Mouse (Mus musculus) gastrocnemius, adult 18-20 months (tissue): ENCODE measurements around the gene Tmc3. TPM values are rescaled to one million over a fixed set of nuclear protein-coding genes. Genes with fewer than 3 reads are reported as not detected.

Experiments
- DNase-seq: peaks from one replicate; pipeline ENCODE4 v3.0.0; 2021; ENCODE audit warnings: low spot score
- long read RNA-seq, 2 experiments: library from polyadenylated mRNA; stranded (forward); transcript quantifications; one replicate each; pipeline ENCODE4 v2.0.0; 2021
- total RNA-seq, 2 experiments: library from RNA; stranded (reverse); gene quantifications; 2 replicates each; pipeline ENCODE4 v1.2.3; 2021

Gene Tmc3
- total RNA-seq, result under 1 TPM; 0.02 to 0.07 TPM
- long read RNA-seq, experiment 1, result 0 reads
- long read RNA-seq, experiment 2, result 0 reads

DNA sequence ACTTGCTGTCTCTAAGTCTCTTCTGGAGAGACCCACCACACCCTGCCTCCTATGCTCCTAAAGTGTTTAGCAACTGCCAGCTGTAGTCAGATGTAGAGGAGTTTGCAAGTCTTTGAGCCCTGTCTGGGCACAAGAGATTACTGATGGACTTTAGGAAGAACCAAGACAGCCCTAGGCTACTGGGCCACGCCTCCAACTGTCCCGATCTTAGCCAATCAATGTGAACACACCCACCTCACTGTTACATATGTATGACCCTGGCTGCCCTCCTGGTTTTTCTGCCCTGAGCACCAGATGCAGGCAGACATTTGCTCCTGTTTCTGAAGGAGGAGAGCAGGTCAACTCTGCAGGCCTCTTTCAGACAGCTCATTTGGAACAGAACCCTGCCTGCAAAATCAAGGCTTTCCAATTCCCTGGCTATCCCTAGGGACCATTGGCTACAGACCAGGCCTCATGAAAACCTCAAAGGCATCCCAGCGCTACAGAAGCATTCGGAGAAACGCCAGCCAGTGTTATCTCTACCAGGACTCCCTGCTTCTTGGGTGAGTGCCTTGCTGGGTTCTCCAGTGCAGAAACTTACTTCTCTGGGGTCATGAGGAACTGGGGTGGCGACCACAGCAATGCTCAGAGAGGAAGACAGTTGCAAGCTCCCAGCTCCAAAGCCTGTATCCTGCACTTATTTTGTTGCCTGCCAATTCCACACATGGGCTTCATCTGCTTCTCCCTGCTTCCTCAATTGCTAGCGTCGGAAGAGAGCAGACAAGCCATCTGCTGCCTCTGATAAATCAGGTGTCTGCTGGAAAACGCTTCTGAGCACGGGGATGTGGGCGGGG, at the start of gene Tmc3:
Tmc3 (plus strand) TSS at position 289 of the 833 bp plus-strand sequence.
- peak; percentile 65 for DNase-seq

DNA sequence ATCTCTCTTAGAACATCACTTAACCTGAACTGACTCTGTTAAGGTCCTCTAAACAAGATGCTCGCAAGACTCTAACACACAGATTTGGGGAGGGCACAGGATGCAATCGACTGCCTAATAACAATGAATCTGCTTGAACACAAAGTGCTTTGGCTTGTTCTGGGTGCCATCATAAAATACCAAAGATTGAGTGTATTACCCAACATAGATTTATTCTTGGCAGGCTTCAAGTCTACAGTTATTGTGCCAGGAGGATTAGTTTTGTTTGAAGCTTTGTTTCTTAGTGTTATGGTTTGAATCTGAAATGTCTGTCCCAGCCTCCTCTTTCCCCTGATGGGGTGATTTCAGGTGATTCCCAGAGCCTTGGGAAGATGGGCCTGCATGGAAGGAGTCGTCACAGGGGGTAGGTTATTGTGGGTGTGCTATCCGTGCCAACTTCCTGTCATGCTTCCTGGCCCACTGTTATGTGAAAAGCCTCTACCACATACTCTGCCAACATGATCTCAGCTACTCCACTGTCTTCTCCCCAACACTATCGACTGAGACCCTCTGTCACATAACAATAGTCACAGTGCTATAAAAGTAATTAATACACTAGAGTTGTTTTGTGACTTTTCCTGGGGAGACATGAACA, 43.1 kb upstream of the Tmc3 start:
- DNase-seq, result no peak

DNA sequence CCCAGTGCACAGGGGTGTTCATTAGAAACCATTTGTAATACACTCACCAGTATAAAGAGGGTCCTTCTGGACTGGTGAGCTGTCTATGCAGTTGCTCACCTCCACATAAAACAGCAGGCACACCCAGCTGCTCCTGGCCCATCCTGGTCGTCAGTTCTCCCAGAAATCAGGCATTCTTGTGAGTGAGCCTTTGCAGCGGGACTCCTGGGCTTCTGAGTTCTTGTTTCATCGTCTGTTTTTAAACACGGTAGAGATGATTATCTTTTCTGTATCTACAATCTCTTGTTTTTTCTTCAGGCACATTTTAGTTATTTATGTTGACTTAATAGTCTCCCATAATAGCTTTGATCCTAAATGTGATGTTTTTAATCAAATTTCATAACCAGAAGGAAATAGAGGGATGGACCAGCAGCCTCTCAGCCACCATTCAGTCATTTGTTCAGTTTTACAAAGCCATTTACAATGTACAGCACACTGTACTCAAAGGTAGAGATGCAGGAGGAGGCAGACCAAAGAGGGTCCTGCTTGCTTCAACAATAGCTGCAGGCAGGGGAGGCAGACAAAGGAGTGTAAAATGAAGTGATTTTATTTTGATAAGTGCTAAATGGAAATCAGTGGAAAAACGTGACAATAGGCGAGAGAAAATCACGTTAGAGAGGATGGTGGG, 35.9 kb upstream of the Tmc3 start:
- DNase-seq, result no peak

DNA sequence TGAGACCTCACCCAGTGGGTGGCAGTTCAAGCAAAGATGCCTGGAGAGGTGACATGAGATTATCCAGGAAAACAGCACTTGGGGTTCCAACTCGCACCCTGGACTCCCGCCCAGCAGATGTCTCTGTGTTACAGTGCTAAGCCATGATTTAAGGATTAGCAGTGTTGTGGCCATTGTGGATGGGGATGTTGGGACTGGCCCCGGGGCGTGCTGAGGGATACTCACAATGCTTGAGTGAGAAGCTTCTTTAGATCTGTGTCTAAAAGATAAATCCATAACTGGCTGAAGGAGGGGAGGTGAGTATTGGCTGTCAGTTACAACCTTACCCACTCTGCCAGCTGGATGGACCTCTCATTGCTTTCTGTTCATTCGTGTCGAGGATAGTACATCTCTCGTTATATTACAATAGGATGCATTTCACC, 35.4 kb upstream of the Tmc3 start:
- DNase-seq, result no peak

DNA sequence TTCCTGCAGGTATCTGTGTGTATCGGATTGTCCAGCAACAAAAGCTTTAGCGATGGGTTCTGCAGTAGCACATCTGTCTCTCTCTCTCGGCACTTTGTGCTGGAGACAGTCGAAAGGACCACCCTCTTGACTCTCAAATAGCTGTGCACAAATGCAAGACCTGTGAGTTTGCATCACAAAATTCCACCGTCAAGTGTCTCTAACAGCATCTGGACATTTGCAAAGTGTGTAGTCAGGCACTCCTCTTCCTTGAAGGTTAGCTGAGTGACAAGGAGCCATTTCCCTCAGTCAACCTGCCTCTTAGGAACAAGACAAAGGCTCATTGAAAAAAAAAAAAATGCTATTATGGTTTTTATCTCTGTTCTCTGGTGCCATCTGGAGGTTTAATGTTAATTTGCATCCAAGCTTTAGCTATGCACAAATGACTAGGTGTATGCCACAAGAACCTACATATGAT, 34.7 kb upstream of the Tmc3 start:
- peak; percentile 39 for DNase-seq

DNA sequence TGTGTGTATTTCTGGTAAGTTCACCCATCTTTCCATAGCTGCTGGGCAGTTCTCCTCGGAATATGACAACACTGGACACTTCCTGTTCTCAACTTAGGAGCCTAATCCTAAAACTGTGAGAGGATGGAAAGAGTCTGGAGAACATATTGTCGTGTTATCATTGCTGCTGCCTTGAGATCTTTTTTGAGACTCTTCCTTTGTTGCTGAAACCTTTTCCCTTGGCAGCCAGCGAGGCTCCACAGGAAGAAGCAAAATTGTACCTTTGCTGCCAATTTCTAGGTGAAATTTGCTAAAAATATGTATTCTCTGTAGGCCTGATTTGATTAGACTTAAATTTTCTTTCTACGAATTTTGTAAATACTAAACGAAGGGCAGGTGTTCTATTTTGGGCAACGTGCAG, 30.2 kb upstream of the Tmc3 start:
- DNase-seq, result no peak

DNA sequence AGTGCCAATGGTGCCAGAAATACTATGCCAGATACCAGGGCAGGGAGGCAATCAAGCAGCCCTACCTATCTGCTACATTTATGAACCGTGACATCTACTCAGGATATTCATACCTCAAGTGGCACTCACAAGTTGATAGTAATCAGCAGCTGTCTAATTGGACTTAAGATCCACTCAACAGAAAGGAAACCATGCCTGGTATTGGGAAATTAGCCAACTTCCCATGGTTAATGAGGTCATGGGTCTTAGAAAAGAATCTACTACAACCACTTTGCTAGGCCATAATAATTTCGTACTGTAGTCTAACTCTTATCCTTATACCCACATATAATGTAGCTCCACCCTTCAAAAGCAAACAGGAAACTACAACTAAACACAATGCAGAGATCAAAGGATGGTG, 28.2 kb upstream of the Tmc3 start:
- DNase-seq, result no peak

DNA sequence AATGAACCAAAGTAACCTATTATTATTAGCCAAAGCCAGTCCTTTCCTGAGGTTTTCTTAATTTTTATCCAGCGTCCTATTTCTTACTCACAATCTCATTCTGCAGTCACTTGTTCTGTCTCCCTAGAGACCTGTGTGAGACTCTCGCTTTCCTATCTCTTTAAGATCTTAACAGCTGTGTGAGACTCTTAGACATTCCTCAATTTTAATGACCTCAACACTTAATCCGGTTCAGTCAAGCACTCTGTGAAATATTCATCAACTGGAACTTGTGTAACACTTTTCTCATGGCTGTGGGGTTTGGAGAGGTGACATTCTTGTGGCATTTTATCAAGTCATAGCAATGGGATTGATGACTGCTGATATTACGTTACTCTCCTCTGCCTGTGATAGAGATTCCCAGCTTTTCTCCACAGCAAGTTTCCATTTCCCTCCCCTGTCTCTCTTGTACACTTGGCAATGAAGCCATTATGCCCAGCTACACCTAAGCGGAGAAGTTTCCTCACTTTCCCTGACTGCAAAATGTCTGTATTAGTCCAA, 25.9 kb upstream of the Tmc3 start:
- no peak for DNase-seq

DNA sequence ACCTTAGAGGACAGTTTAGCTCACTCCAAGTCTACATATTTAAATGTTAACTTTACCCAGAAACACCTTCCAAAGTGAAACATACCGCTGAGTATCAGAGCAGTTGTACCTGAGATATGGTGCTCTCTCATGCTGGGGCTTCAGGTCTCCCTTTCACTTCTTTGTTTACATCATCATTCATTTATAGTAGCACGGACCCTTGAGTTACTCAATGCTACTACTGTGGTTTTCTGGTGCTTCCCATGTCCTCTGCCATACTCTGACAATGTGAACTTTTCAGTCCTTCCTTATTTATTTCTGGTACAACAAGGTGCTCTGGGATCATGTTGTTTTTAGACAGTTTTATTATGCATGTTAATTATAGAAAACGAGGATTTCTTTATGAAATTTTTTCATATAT, 25.2 kb upstream of the Tmc3 start:
- no peak for DNase-seq

DNA sequence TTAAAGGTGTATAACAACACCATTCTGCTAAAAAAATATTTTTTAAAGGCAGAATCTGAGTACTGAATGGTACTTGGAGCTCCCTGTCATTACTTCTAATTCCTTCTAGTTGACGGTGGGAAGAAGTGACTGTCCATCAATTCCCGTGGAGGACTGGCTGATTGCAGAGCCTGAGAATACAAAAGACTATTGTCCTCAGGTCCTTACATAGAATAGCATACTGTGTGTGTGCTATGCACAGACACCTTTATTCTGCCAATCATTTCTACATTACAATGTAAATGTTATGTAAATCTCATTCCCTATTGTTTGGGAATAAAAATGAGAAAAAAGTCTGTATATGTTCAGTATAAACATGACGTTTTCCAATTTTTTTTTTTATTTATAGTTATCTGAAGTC, 22.9 kb upstream of the Tmc3 start:
- no peak for DNase-seq

DNA sequence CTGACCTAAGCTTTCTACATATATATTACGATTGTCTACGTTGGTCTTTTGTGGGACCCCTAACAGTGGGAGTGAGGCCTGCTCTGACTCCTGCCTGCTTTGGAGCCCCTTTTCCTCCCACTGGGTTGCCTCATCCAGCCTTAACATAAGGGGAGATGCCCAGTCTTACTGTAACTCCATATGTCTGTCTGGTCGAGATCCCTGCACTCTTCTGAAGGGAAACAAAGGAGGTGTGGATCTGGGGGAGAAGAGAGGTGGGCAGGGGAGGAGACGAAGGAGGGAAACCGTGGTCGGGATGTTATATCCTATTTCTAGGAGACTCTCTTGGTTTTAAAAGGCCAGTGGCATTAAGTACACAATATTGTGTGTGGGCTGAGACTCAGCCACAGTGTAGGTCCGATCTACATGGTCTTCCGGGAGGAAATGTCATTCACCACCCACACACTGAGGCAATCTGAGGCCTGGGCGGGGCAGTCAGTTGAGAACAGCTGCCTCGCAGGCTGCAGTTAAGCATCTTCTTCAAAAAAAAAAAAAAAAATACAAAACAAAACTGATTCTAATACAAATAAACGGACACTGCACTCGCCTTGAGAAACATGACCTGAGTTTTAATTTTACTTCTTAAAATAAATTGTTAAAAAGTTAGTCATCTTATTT, 20.0 kb upstream of the Tmc3 start:
- peak; percentile 40 for DNase-seq

DNA sequence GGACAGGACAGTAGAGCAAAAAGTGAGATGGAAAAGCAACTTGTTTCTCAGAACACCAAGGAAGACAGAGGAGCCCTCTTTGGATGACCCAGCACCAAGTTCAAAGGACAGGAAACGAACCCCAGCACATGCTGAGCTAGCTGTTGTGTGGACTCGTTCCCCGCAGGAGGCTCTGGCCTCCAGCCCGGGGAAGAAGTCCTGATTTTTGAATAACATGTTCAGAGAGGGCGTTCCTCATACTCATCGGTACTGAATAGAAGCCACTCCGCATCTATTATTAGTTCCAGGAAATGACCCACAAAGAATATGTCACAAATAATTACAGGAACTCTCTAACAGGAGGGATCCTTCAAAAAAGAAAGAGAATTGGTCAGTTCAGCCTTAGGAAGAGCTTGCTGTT, 18.8 kb upstream of the Tmc3 start:
- DNase-seq, result peak; percentile 33

DNA sequence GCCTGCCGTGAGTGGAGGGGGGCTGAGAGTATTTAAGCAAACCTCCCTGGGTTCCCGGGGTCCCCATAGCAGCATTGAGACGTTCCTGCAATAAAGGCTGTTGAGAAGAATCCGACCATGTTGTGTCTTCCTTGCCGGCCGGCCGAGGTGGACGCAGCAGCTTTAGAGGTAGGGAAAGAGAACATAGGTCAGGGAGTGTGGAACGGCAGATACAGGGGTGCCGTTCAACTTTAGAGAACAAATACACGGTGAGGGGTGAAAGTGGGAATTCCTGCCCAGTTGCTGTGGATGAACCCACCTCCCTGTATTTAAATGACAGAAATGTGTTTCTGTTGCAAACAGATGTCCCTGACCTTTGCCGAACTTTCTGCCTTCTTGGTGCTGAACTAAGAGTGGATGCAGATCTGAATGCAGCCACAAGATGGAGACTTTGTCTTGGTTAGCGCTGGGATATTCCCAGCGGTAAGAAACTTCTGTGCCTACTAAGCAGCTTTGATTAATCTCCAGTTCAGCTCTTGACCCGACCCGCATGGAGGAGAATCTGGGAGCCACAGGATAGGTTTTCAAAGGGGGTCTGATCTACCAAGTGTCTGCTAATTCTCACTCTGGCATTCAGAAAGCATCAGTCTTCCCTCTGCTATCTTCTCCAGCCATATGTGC, 16.8 kb upstream of the Tmc3 start:
- peak; percentile 50 for DNase-seq

DNA sequence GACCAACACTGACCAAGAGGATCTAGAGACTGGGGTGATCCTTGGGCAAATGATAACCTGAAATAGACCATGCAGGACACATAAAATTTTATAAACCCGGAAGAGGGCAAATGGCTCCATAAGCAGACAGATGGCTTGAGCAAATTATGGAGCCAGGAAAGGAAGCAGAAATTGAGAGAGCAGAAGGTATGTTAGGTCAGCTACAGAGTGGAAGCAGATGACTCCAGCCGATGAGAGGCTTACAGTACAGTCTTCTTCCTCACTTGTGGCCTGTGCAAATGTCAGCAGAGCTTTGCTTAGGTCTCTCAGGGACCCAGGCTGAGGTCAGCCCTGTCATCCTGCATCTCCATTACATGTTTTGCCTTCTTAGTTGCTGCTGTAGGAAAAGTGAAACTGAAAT, 15.9 kb upstream of the Tmc3 start:
- no peak for DNase-seq

DNA sequence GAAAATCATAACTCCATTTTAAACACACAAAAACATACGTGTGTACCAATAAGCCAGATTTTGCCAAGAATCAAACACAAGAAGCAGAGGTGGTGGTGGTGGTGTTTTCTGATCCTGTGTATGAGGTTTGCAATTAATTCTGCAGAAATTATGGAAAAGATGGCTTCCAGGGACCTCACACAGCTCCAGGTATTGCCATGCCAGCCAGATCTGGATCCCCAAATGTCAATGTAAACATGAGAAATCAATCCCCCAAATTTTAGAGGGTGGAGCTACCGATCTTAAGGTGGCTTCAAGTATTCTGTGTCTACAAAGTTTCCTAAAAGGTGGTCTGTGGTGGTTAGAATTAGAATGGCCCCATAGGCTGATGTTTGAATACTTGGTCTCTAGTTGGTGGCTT, 15.3 kb upstream of the Tmc3 start:
- no peak for DNase-seq

DNA sequence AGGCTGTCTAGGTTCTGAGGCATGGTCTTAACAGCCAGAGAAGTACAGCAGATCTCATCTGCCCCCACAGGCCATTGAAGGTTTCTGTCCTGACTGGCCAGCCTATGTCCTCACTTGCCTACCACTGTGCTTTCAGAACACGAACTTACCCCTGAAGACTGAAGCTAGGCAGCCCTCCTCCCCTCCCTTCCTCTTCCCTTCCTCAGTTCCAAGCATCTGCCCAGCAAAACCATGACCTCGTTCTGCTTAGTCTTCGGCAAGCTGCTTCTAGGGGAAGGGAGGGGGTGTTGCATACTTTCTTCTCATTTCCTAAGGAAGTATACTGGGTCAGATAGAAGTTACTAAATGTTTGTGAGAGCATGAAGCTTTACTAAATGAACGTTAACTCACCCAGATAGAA, 13.7 kb upstream of the Tmc3 start:
- no peak for DNase-seq

DNA sequence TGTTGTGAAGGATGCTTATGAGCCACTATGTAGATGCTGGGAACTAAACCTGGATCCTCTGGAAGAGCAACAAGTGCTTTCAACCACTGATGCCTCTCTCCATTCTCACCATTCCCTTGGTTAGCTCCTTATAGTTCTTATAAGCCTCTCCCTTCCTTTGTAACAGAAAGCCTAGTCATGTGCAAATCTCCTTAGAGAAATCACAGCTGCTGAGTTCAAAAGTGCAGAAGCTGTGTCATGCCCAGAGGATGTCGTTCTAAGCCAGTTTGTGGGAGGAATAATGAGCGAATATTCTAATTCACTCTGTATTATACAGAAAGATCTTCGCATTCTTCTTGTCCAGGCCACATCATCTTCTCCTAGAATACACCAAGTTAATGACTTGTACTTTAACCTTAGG, 12.8 kb upstream of the Tmc3 start:
- no peak for DNase-seq

DNA sequence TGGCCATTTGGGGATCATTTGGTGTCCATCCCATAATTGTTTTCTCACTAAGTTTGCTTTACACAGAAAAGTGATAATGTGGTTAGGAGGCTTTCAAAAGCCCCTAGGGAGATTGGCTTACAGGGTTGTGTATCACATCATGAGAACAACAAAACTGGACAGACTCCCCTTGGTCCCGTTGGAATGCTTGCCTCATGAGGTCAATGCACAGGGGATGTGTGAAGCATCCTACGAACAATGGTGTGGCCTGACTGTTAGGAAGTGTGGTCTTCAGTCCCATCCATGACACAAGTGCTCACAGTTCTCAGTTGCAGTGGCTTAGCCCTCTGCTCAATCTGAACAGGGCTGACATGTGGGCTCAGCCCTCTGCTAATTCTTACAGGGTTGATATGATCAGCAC, 12.3 kb upstream of the Tmc3 start:
- DNase-seq, result no peak

DNA sequence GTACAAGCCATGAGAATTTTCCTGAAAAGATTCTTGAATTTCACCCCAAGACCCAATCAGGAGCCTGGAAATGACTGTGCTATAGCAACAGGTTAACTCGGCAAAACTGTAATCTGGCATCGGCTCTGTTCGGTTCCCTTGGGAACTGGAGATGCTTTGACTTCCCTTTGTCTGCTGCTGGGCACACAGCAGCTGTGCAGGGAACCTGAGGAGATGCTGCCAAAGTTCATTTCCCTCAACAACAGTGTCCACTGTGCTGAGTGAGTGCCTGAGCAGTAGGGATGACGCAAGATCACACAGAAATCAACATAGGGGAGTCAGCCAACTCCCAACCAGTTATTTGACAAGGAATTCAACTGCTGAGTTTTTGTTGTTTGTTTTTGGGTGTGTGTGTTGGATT, 3.8 kb upstream of the Tmc3 start:
- peak; percentile 10 for DNase-seq

DNA sequence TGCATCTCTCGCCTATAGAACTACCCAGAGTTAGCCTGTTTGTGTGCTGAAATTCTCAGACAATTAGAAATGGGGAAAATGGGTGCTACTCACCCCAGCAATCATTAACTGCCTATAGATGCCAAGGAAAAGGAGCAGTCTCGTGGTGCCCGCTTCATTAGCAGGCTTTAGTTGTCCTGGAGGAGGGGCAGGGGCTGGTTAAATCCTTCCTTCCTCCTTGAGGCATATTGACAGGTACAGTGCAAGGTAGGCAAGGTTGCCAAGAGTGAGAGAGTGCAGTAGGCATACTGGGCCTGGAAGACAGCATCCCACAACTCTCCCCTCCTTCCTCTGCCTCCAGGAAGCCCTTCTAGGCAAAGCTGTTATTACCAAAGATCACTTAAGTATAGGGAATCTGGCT, 9.3 kb downstream of the Tmc3 start:
- DNase-seq, result no peak

DNA sequence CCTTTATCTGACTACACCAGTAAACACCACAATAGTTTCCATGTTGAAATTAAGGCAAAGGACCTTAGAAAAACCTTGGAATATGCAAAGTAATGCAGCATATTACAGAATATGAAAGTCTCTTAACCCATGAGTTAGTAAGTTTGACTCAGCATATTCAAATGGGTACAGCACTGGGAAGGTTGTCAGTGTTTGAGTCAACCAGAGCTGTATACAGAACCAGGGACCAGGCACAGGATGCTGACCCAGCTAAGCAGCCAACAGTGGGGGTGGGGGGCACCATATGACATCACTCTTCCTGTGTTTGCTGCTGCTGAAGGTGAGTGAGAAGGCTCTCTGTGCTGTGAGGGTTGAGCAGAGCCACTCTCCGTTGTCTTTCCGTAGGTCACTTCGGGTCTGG, 12.3 kb downstream of the Tmc3 start:
- DNase-seq, result no peak
